Mouse (Mus musculus): ENCODE measurements at regions not wholly inside any gene's neighbourhood (a gene's known extent, or its start where the extent isn't known, plus 50 kb on each side); places are given as distances from the start of the nearest gene placed in this dataset.

- TF ChIP-seq CTCF (IDR thresholded peaks at IDR 0.05; ENCODE audit: extremely low read depth, insufficient read length, insufficient replicate concordance, low read depth, low read length) (no peak), POLR2A (IDR thresholded peaks at IDR 0.05; ENCODE audit: low read depth, low read length) (no peak)
Observed at GRCm38 (mm10) chr8:41485163-41485562, 68.3 kb upstream of the Frg1 start.
